Mouse (Mus musculus) midbrain, embryonic 16.5 days (tissue): ENCODE results near the gene Sema3g. TPM values are rescaled to one million over a fixed set of nuclear protein-coding genes. Genes with fewer than 3 reads are reported as not detected.

Source experiments
- ATAC-seq: fragments of 200-750 bp; cut with Nextera tagmentation; 2 replicates; pipeline ENCODE4 v1.8.0; 2017; ENCODE audit warnings: moderate TSS enrichment
- H3K27ac ChIP-seq: fragments of 300-500 bp; sonication (generic); 2 replicates; pipeline ENCODE4 v1.5.1; 2014; ENCODE audit warnings: mild to moderate bottlenecking, low read length, mixed read lengths
- H3K27me3 ChIP-seq: fragments of 300-500 bp; sonication (generic); 2 replicates; pipeline ENCODE4 v1.6.1; 2014; ENCODE audit warnings: low read depth, low read length, mixed read lengths; ENCODE audit not compliant: control insufficient read depth, insufficient read depth
- H3K36me3 ChIP-seq: fragments of 300-500 bp; sonication (generic); 2 replicates; pipeline ENCODE4 v1.6.1; 2014; ENCODE audit warnings: mild to moderate bottlenecking, low read length, moderate library complexity, mixed read lengths; ENCODE audit not compliant: control insufficient read depth, insufficient read depth
- H3K4me1 ChIP-seq: fragments of 300-500 bp; sonication (generic); 2 replicates; pipeline ENCODE4 v1.6.1; 2014; ENCODE audit warnings: mild to moderate bottlenecking, low read length, mixed read lengths; ENCODE audit not compliant: control insufficient read depth, insufficient read depth
- H3K4me2 ChIP-seq: fragments of 300-500 bp; sonication (generic); 2 replicates; pipeline ENCODE4 v1.6.1; 2014; ENCODE audit warnings: mild to moderate bottlenecking, low read length, mixed read lengths
- H3K4me3 ChIP-seq: fragments of 300-500 bp; sonication (generic); 2 replicates; pipeline ENCODE4 v1.5.1; 2014; ENCODE audit warnings: low read depth, mild to moderate bottlenecking, low read length, moderate library complexity, mixed read lengths
- H3K9ac ChIP-seq: fragments of 300-500 bp; sonication (generic); 2 replicates; pipeline ENCODE4 v1.6.1; 2014; ENCODE audit warnings: low read depth, low read length, mixed read lengths
- H3K9me3 ChIP-seq: fragments of 300-500 bp; sonication (generic); replicated peaks from 2 replicates; pipeline ENCODE4 v1.6.1; 2014; ENCODE audit warnings: mild to moderate bottlenecking, low read length, mixed read lengths; ENCODE audit not compliant: control insufficient read depth, poor library complexity, severe bottlenecking
- WGBS: fragments of 180-500 bp; shearing (Covaris S2); extraction: QIAGEN DNeasy Blood & Tissue Kit; methylation state at CpG from one replicate; pipeline ENCODE4 v1.1.7; 2014; 5-methylcytosine and 5-hydroxymethylcytosine counted together
- polyA plus RNA-seq: library from polyadenylated mRNA; unstranded; fragments of >200 nt; fragmentation: Nextera tagmentation; extraction: Ambion mirVana; gene quantifications from 2 replicates; pipeline ENCODE4 v1.2.1, GENCODE M21; 2015

Gene Sema3g
- polyA plus RNA-seq, 1 experiment from 2014 or later: 0.46 TPM

DNA sequence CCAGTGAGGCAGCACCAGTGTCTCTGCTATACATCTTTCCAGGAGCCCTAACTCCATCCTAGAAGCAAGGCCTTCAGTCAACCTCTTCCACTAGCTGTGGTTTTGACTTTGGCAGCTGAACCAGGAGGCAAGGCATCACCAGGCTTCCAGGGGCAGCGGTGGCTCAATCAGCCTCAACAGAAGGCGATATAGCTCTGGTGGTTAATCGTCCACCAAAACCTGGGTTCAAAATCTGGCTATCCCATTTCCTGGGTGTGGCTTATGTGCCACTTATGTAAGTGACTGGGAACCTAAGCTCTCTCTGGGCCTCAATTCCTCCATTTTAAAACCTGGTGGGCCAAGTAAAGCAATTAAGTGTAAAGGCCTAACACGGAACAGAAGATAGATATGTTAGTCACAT lies 12.8 kb upstream of the Sema3g start:
- WGBS: 76% methylated on average over 4 of the region's 4 CpGs
- Histone ChIP-seq H3K27ac (peak overlapping the region; percentile 92), H3K4me1 (peaks cover 14% of the 10 kb centered on the region), H3K4me3 (peak overlapping the region; percentile 74), H3K9ac (peak overlapping the region; percentile 92), H3K27me3 (no peaks in the 10 kb centered on the region), H3K9me3 (no peaks in the 10 kb centered on the region), H3K36me3 (peaks cover 23% of the 10 kb centered on the region), H3K4me2 (peak overlapping the region; percentile 63)
- no peak for ATAC-seq

- Histone ChIP-seq H3K27me3 (no peaks in the 10 kb centered on the region), H3K36me3 (peaks cover 23% of the 10 kb centered on the region), H3K9ac (peak overlapping the region; percentile 92), H3K4me3 (peak overlapping the region; percentile 74), H3K27ac (peak overlapping the region; percentile 92), H3K9me3 (no peaks in the 10 kb centered on the region), H3K4me2 (peak overlapping the region; percentile 63), H3K4me1 (peaks cover 14% of the 10 kb centered on the region)
- 0 out of 2 replicates have a peak, but pooled peaks have one; percentile 21 for ATAC-seq
- WGBS: 18% methylated on average over 8 of the region's 8 CpGs
Observed at GRCm38 (mm10) chr14:31205244-31205561, 12.5 kb upstream of the Sema3g start.

- Histone ChIP-seq H3K4me2 (peak overlapping the region; percentile 63), H3K9me3 (no peaks in the 10 kb centered on the region), H3K36me3 (peaks cover 23% of the 10 kb centered on the region), H3K27me3 (no peaks in the 10 kb centered on the region), H3K4me1 (peaks cover 14% of the 10 kb centered on the region), H3K4me3 (peak overlapping the region; percentile 74), H3K27ac (peak overlapping the region; percentile 92), H3K9ac (peak overlapping the region; percentile 92)
- WGBS: under 1% methylated on average over 36 of the region's 39 CpGs
- peak; percentile 72 for ATAC-seq
Observed at GRCm38 (mm10) chr14:31205562-31206467, 11.8 kb upstream of the Sema3g start.

DNA sequence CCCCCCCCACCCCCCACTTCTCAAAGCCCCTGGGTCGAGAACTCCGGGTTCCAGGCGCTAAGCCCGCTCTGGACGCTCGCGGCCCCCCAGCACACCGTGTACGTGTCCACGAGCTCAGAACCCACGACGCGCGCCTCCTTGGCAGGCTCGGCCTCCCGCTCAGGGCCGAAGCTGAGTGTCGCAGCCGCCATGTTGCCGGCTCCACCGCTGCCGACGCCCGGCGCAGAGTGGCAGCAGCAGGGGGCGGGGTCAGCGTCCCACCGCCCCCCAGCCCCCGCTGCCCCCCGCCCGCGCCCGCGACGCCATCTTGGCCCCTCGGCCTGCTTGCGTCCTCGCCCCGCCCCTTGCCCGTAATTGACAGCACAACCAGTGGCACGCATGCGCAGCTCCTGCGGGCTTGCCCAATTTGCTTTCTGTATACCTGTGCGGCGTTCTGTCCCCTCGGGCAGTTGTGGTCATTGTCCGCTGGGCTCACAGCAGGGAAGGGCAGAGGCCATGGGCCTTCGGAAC lies 11.1 kb upstream of the Sema3g start:
- ATAC-seq: peak; percentile 81
- WGBS: under 1% methylated on average over 38 of the region's 48 CpGs
- peak overlapping the region; percentile 92 for H3K27ac ChIP-seq
- H3K4me3 ChIP-seq: peak overlapping the region; percentile 74
- no peaks in the 10 kb centered on the region for H3K9me3 ChIP-seq
- peak overlapping the region; percentile 92 for H3K9ac ChIP-seq
- H3K27me3 ChIP-seq: no peaks in the 10 kb centered on the region
- H3K4me2 ChIP-seq: peak overlapping the region; percentile 78
- peaks cover 23% of the 10 kb centered on the region for H3K36me3 ChIP-seq
- peaks cover 14% of the 10 kb centered on the region for H3K4me1 ChIP-seq

DNA sequence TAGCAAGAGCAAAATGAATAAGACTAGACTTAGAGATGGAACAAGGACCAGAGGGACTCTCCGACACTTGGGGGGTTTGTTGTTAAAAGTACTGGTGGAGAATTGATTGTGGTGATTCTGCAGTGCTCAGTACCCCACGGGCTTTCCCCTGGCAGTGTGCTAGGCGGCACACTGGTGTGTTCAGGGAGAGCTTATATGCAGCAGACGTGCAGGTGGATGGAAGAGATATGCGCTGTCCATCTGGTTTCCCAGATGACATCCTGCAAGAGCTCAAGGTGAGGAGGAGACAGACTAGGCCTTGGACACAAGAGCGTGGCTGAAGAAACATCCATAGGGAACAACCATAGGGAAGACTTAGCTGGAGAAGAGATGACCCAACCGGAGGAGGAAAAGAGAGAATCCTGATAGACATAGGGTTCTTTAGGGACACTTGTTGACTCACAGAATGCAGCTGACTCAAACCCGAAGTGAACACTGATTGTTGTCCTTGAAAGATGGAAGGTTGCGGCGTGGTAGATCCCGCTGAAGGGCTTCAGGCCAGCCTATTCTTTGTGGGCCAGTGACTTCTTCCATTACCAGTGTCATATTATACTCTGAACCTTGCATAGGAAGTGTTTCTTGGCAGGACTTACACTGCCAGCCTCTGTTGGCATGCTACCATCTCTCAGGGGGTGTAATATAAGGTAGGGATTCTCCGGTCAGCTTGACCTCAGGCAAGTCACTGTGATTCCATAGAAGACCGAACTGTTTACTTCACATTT lies 10.4 kb upstream of the Sema3g start:
- H3K4me2 ChIP-seq: peak overlapping the region; percentile 78
- H3K36me3 ChIP-seq: peaks cover 18% of the 10 kb centered on the region
- H3K27ac ChIP-seq: peak overlapping the region; percentile 92
- peak; percentile 43 for ATAC-seq
- H3K27me3 ChIP-seq: no peaks in the 10 kb centered on the region
- H3K4me1 ChIP-seq: peaks cover 14% of the 10 kb centered on the region
- peak overlapping the region; percentile 74 for H3K4me3 ChIP-seq
- no peaks in the 10 kb centered on the region for H3K9me3 ChIP-seq
- peak overlapping the region; percentile 92 for H3K9ac ChIP-seq
- WGBS: 78% methylated on average over 13 of the region's 13 CpGs

DNA sequence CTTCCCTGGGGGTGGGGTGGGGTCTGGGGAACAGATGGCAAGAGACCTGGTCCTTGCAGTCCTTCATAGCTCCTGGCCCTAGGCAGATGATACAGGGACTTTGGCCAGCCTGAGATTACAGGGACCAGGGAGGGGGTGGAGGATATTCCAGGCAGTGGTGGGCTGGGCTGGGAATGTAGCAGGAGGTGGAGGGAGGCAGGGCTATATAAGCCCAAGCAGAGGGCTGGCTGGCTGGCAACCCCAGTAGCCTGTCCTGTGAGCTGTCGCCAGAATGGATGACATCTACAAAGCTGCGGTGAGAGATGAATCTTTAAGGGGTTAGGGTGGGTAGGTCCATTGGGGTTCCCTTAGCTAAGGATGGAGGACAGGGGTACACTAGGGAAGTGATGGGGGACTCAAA lies 9.6 kb upstream of the Sema3g start, which contains the start of gene Tnnc1:
Tnnc1 (plus strand) TSS at position 229 of the 400 bp plus-strand sequence.
- Histone ChIP-seq H3K36me3 (peaks cover 10% of the 10 kb centered on the region), H3K4me3 (peak within 1 kb of the TSS; percentile 74), H3K27ac (peak within 1 kb of the TSS; percentile 92), H3K4me2 (peak within 1 kb of the TSS; percentile 78), H3K9ac (peak within 1 kb of the TSS; percentile 92), H3K9me3 (no peaks in the 10 kb centered on the region), H3K4me1 (peaks cover 14% of the 10 kb centered on the region), H3K27me3 (no peaks in the 10 kb centered on the region)
- no peak for ATAC-seq
- 72% methylated on average over 2 of the region's 2 CpGs for WGBS

DNA sequence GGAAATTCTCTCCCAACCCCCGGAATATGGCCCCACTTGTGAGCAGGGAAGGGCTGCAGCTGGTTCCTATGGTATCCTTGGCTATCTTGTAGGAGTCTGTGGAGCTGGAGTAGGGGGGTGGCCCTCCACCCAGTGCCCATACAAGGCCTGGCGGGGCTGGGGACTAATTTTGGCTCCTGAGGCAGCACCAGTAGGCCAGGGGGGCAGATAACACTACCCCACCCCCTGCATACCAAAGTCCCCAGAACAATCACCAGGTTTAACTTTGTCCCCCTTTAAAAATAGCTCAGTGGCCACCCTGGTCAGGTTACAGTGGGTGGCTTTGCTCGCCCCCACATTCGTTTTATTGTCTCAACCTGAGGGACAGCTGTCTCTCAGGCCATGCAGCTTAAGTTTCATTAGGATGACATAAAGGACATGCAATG lies 8.5 kb upstream of the Sema3g start:
- Histone ChIP-seq H3K4me3 (no peak overlapping the region), H3K9me3 (no peaks in the 10 kb centered on the region), H3K4me1 (peaks cover 14% of the 10 kb centered on the region), H3K9ac (no peak overlapping the region), H3K36me3 (peaks cover under 1% of the 10 kb centered on the region; the same call in 1 of the 2 replicates), H3K4me2 (no peak overlapping the region), H3K27ac (no peak overlapping the region), H3K27me3 (no peaks in the 10 kb centered on the region)
- WGBS: 84% methylated on average over 4 of the region's 4 CpGs
- ATAC-seq: no peak

DNA sequence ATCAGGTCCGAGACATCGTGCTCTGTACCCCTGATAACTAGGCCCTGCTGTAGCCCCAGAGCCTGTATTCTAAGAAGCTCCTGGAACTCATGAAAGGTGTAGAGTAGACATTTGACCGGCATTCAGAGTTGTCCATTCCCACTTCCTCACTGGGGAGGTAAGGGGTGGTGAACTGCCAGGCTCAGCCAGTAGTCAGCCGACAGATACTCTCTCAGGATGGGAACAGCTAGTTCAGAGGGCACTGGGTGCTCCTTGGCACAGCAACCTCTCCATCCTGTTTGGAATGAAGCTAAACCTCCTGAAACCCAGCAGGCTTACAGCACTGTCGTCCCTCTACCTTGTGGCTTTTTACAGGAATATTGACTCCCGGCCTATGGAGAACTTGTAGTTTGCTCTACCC lies 5.8 kb upstream of the Sema3g start:
- WGBS: 91% methylated on average over 6 of the region's 6 CpGs
- ATAC-seq: no peak

More for the DNA sequence above, 5.8 kb upstream of the Sema3g start:
- Histone ChIP-seq H3K4me1 (peaks cover 7% of the 10 kb centered on the region; the same call in 1 of the 2 replicates), H3K27me3 (no peaks in the 10 kb centered on the region), H3K4me2 (no peak overlapping the region), H3K9ac (no peak overlapping the region), H3K27ac (no peak overlapping the region), H3K9me3 (no peaks in the 10 kb centered on the region), H3K36me3 (no peaks in the 10 kb centered on the region), H3K4me3 (no peak overlapping the region)
